Mouse (Mus musculus) gastrocnemius, adult 2 months (tissue): ENCODE results near the gene Rnf43. TPM values are rescaled to one million over a fixed set of nuclear protein-coding genes. Genes with fewer than 3 reads are reported as not detected.

Experiments used
- DNase-seq: peaks from one replicate; pipeline ENCODE4 v3.0.0; 2022
- H3K27ac ChIP-seq: fragments of 200-600 bp; 2 replicates; pipeline ENCODE4 v1.8.1; 2022; ENCODE audit warnings: mild to moderate bottlenecking
- H3K4me3 ChIP-seq: fragments of 200-600 bp; 2 replicates; pipeline ENCODE4 v1.8.1; 2022; ENCODE audit warnings: mild to moderate bottlenecking, moderate library complexity
- CTCF ChIP-seq: fragments of 200-600 bp; IDR thresholded peaks from 2 replicates; pipeline ENCODE4 v1.8.1; 2022; ENCODE audit warnings: antibody characterized with exemption, mild to moderate bottlenecking, moderate library complexity
- intact Hi-C: fragments of 180-260 bp; cut with DNase I; formaldehyde crosslinking; loops from one replicate; pipeline ENCODE4 v1.15.1; 2025
- total RNA-seq, 2 experiments: library from RNA; stranded (reverse); gene quantifications; 2 replicates each; pipeline ENCODE4 v1.2.3; 2021

Gene Rnf43
- total RNA-seq, 2 experiments from 2014 or later = 0.39 to 0.89 TPM

DNA sequence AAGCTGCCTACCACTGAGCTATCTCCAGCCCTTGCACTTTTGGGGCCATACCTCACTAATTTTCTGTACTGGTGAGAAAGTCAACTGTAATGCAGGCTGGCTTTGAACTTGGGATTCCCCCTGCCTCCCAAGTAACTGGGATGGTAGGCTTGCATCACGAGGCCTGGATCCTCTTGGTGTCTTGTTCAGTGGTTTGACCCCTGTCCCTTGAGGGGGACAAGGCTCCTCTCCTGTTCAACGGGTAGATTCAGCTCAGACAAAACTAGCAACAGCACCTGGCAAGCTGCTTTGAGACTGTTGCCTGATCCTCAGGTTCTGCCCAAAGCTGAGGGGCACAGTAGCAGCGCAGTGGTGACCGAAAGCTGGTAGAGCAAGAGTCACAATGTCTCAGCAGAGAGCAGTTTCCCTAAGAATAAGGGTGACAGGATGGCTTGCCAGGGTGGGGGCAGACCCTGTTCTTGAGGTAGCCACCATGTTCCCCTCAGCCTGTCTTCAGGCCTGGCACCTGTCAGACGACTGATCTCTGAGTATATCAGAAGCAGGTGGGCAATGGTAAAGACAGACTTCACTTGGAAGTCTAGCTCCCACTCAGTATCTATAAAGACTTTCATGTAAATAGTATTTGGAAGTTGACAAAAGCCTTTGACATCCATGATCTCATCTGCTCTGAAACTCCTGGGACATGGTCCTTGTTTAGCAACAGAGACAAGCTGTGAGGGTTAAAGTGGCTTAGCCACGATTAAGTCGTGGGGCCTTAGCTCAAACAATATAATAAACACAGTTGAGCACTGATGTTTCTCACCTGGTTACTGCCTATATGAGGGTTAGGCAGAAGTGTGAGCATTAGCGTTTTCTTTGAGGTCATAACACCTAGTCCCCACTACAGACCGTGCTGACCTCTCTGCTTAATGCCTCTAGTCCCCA, 83.4 kb downstream of the Rnf43 start:
- DNase-seq = no peak
- intact Hi-C loops = no loop called here
- Histone ChIP-seq H3K27ac (no peak overlapping the region), H3K4me3 (no peak overlapping the region)
- TF ChIP-seq CTCF = no peak

DNA sequence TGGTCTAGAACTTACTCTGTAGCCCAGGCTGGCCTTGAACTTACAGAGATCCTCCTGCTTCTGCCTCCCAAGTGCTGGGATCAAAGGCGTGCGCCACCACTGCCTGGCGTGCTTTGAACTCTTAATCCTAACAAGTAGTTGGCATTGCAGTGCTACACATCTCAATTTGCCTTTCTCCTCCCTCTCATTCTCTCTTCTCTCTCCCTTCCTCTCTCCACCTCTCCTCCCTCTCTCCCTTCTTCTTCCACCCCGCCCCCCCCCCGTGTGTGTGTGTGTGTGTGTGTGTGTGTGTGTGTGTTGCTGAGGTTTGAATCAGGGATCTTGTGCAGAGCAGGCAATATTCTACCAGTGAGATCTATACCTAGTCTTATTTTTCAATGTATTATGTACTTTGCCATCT, 84.8 kb downstream of the Rnf43 start:
- intact Hi-C loops = no loop called here
- DNase-seq = no peak
- H3K4me3 ChIP-seq = no peak overlapping the region
- H3K27ac ChIP-seq = no peak overlapping the region
- TF ChIP-seq CTCF = no peak

DNA sequence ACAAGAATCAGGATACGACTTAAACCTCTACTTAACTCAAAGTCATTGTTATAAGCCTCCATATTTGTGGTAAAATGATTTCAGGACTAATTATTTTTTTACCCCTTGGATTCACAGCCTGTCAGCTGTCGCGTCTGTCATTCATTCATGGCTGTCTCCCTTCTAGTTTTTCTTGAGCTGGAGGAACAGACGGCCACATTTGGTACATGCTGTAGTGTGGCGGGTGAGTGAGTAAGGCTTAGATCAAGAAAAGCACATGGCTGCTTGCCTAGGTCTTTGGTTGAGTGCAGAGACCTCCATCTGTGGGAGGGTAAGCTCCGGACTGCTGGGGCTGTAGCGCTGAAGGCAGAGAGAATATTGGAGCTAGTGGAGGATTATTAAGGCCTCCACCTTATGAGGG, 85.2 kb downstream of the Rnf43 start:
- Histone ChIP-seq H3K27ac (no peak overlapping the region), H3K4me3 (no peak overlapping the region)
- no peak for TF ChIP-seq CTCF
- intact Hi-C loops = no loop called here
- DNase-seq = no peak

DNA sequence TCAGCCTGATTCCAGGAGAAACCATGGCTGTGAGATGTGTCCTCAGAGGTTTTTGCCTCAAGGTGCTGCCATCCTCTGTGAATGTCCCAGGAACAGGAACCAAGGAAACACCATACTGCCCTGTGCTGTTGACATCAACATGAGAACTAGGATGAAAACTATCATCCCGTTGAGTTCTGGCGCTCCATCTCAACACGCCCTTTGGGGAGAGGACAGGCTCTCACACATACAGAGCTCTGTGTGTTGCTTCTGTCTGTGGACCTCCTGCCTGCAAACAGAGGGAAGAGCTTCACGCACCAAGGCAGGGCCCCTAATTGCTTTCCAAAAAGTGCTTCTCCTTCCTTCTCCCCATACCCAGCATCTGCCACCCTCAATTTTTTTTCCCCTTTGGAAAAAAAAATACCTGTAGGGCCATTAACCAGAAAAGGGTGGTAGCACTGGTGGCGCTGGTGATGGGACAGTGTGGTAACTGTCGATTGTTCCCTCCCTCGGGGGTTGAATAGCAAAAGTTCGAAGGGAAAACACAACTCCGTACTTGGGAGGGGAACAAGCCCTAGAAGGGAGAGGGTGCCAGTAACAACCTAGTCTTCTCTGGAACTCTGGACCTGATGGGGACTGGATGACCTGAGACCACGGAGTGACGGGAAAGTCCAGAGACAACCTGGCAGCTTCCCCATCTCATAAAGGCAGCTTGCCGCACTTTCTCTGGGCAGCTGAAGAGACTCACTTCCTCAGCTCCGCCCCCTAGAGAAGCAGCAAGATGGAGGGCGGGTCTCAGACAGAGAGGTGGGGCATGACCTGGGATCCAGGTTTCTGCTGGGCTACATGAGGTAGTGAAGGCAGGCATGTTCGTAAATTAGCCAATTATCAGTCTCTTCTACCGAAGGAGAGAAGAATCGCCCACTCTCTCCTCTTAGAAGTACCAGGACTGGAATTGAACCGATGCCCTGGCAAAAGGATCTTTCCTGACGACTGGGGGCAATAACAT, 85.9 kb downstream of the Rnf43 start:
- DNase-seq = no peak
- H3K4me3 ChIP-seq = peak overlapping the region; percentile 35
- intact Hi-C loops = no loop called here
- peak overlapping the region; percentile 67 for H3K27ac ChIP-seq
- TF ChIP-seq CTCF = no peak

DNA sequence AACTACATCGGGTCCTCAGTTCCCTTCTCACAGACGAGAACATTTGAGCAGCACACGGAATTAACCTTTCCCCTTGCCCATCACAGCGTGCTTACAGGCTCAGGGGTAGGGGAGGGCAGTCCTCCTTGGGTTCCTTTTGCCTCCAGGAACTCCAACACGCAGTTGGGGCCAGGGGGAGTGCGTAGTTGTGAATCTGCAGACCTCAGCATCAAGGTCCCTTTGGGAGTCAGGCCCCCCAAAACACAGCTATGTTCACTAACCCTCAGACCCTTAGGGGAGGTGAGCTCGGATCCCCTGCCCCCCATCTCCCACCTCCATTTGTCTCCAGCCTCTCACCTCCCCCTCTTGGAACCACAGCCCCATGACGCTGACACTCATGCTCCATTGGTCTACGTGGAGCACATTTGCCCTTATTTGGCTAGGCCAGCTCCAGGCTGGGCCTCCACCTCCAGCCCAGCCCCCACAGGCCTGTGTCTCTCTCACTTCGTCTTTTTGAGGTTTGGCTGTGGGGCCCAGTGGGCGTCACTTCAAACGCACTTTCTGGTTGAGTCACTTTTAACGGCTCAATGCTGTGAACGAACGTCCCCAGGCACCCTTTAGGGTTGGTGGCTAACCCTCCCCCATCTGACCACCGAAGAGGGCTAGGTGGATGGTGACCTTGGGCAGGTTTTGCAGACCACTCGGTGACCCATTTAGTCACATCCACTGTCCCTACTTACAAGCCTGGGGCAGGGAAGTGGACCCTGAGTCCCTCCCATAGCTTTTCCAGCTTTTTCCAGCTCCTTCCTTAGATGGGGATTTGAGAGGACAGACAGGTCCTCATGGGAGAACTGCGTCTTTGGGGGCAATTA, 86.9 kb downstream of the Rnf43 start:
- TF ChIP-seq CTCF = no peak
- H3K27ac ChIP-seq = peak overlapping the region; percentile 67
- intact Hi-C loops = no loop called here
- peak overlapping the region; percentile 35 for H3K4me3 ChIP-seq
- peak; percentile 52 for DNase-seq

DNA sequence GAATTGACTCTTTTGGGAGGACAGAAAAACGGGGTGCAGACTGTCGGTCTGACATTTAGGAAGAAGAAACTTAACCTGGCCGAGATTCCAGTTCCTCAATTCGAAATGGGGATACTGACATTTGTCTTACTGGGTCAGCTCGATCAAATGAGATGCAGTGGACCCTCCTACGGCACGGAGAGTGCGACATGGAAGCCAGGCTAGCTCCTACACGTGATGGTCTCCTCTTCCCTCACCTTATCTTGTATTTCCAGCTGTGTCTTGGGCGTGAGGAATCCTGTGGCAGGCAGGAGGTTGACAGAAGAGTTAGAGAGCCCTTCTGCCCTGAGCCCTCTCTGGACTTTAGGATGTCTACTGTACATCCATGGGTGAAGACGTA, 87.5 kb downstream of the Rnf43 start:
- TF ChIP-seq CTCF = no peak
- DNase-seq = no peak
- intact Hi-C loops = no loop called here
- Histone ChIP-seq H3K4me3 (no peak overlapping the region), H3K27ac (peak overlapping the region; percentile 25; the same call in 1 of the 2 replicates)

DNA sequence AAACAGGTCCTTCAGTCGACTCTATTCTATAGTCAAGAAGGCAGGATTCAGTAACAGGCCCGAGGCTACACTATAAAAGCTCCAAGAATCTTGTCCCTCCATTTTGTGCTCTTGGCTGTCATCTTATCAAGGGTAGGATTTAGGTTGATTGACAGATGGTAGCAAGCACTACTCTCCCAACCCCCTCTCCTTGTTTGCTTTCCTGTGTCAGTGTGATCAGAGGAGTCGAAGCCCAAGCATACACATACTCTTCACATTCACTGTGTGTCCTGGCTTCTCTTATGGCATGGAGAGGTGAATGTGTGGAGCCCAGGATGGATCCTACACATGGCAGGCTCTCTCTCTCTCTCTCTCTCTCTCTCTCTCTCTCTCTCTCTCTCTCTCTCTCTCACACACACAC, 88.0 kb downstream of the Rnf43 start:
- intact Hi-C loops = no loop called here
- DNase-seq = no peak
- no peak overlapping the region for H3K4me3 ChIP-seq
- no peak for TF ChIP-seq CTCF
- H3K27ac ChIP-seq = peak overlapping the region; percentile 25; the same call in 1 of the 2 replicates

DNA sequence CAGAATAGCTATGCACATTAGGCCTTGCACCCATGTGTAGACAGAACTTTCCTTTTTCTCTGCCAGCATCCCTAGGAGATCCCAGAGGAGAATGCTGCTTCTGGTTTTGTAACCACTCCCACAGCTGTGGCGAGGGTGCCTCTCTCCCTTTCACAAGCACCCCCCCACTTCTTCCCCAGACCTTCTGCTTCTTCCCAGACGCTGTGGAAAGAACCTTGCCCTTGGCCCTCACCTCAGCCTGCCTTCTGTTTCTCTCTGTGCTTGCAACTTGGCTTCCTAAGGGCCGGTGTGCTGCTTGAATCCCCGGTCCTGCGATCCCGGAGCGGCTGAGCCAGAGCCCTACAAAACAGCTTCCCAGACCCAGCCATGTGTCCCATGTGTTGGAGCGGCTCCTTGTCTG, 88.5 kb downstream of the Rnf43 start:
- no peak for TF ChIP-seq CTCF
- intact Hi-C loops = no loop called here
- H3K4me3 ChIP-seq = no peak overlapping the region
- no peak for DNase-seq
- H3K27ac ChIP-seq = peak overlapping the region; percentile 56

DNA sequence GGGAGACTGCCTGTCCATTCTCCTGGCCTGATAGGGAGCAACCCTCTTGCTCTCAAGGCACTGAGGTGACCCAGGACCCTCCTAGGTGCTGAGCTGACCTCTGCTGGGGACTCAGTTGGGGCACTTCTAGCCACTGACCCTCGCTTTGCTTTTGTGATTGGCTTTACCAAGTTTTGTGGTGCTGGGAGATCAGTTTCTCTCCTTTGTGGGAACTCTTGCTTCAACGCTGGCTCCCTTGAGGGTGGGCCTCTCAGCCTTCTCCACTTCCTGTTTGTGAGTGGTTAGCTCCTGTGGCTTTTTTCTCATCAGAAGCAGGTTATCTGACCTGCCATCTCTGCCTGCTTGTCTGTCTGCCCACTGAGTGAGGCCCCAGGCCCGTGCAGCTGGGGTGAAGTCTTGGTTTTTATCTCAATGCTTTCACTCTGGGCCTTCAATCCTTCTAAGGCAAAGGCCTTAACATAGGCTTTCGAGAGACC, 89.0 kb downstream of the Rnf43 start:
- intact Hi-C loops = no loop called here
- H3K4me3 ChIP-seq = no peak overlapping the region
- H3K27ac ChIP-seq = peak overlapping the region; percentile 56
- no peak for TF ChIP-seq CTCF
- DNase-seq = no peak

DNA sequence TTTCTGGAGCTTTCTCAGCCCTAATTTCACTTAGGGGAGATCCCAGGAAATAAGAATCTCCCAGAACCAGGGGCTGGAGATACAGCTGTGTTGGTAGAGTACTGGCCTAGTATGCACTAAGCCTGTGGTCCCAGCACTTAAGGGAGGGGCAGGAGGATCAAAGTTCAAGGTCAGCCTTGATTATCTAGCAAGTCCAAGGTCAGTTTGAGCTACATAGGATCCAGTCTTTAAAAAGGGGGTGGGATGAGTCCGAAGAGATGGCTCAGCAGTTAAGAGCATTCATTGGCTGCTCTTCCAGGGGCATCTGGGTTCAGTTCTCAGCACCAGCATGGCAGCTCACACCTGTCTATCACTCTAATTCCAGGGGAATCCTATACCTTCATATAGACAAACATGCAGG, 89.8 kb downstream of the Rnf43 start:
- intact Hi-C loops = no loop called here
- no peak for DNase-seq
- H3K4me3 ChIP-seq = no peak overlapping the region
- no peak for TF ChIP-seq CTCF
- no peak overlapping the region for H3K27ac ChIP-seq

DNA sequence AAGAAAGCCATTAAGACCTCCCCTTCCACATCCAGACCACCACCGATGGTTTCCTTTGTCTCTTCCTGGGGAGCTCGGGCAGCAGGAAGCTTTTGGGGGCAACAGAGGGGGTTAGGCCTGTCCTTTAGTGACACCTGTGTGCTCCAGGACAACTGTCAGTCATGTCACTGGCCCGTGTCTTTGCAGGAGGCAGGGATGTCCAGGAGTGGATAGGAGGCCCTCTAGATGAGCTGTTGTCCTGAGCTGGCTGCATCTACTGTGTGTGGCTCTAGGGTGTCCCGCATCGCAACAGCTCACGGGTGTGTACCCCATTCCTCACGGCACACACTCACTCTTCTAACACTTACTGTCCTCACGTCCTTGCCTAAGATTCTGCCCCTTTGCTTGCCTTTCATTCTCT, 90.7 kb downstream of the Rnf43 start:
- DNase-seq = no peak
- Histone ChIP-seq H3K4me3 (no peak overlapping the region), H3K27ac (no peak overlapping the region)
- no peak for TF ChIP-seq CTCF
- intact Hi-C loops = no loop called here

DNA sequence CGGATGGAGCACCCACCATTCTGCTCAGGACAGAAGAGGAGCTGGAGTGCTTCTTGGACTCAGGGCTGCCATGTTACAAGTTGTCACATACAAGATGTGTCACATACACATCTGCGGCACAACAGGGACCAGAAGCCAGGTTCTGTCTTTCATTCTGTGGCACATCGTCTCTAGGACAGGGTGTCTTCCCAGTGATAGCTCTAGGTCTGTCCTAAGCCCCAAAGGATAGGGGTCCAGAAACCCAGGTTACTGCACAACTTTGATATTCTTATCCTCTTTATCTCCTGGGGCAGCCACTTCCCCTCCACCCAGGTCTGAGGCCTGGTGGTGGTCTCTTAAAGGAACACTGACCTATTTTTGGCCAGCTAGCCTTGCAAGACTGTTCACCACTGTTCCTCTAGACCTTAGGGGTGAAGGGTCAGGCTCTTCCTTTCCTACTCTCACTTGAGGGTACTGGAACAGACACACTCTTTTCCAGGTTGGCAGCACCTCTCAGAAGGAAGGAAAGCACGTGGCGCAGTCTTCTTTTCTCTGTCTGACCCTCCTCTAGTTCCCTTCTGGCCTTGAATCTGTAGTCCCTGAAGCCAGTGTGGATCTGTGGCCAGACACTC, 91.5 kb downstream of the Rnf43 start:
- intact Hi-C loops = no loop called here
- Histone ChIP-seq H3K4me3 (no peak overlapping the region), H3K27ac (no peak overlapping the region)
- no peak for TF ChIP-seq CTCF
- no peak for DNase-seq
